Mouse (Mus musculus) neutrophil, adult 59 days (primary cell): Measurements from ENCODE around the gene Rsph4a. TPM values are rescaled to one million over a fixed set of nuclear protein-coding genes. Genes with fewer than 3 reads are reported as not detected.

ENCODE experiments used
- total RNA-seq, 2 experiments: library from RNA; stranded (reverse); gene quantifications; 1 replicate in 1 of 2; 2 replicates in 1 of 2; pipeline ENCODE4 v1.2.4; 2023

Gene Rsph4a
- not detected for total RNA-seq

GRCm38 (mm10) chr10:33904530-33905481 lies at the start of gene Rsph4a:
Gene Rsph4a (plus strand): TSS chr10:33905111.

DNA sequence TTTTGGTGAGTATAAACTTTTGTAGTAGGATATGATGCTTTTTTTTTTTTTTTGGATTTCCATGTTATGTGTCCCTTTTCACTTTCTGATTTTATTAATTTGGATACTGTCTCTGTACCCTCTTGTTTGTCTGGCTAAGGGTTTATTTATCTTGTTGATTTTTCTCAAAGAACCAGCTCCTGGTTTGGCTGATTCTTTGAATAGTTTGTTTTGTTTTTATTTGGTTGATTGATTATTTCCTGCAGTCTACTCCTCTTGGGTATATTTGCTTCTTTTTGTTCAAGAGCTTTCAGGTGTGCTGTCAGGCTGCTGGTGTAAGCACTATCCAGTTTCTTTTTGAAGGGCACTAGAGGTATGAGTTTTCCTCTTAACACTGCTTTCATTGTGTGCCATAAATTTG lies 47.5 kb upstream of the Rsph4a start, which contains the start of gene Sult3a1:
Sult3a1 (plus strand) TSS at position 301 of the 400 bp plus-strand sequence.

GRCm38 (mm10) chr10:33950803-33951583 lies 46.1 kb downstream of the Rsph4a start, which contains the start of gene Zup1:
Gene Zup1 (minus strand): TSS chr10:33951269.

Other genes with a start within 250 kb of the Rsph4a start
- not detected for gene Sult3a2, start 118.4 kb upstream of the Rsph4a start, total RNA-seq
- gene Sult3a1, start 47.4 kb upstream of the Rsph4a start, total RNA-seq = not detected
- 10 to 100 TPM; 35.9 to 37.2 TPM for gene Zup1, start 46.2 kb downstream of the Rsph4a start, total RNA-seq
- gene Rwdd1, start 114.5 kb downstream of the Rsph4a start, total RNA-seq = 10 to 100 TPM; 34.3 to 37.3 TPM
- gene Trappc3l, start 132.5 kb downstream of the Rsph4a start, total RNA-seq = not detected
- gene Calhm4, start 139.2 kb downstream of the Rsph4a start, total RNA-seq = not detected
- not detected for gene Calhm5, start 191.4 kb downstream of the Rsph4a start, total RNA-seq
- gene Calhm6, start 222.9 kb downstream of the Rsph4a start, total RNA-seq = 1 to 10 TPM; 2.3 to 4.0 TPM